Mouse (Mus musculus) midbrain, embryonic 13.5 days (tissue): Measurements from ENCODE around the gene Cd2. TPM values are rescaled to one million over a fixed set of nuclear protein-coding genes. Genes with fewer than 3 reads are reported as not detected.

Source experiments
- ATAC-seq: fragments of 200-750 bp; cut with Nextera tagmentation; 2 replicates; pipeline ENCODE4 v1.8.0; 2017; ENCODE audit warnings: mild to moderate bottlenecking, moderate TSS enrichment, moderate library complexity
- H3K27ac ChIP-seq: fragments of 300-500 bp; sonication (generic); 2 replicates; pipeline ENCODE4 v1.5.1; 2015; ENCODE audit warnings: inconsistent platforms, mild to moderate bottlenecking, moderate library complexity
- H3K27me3 ChIP-seq: fragments of 300-500 bp; sonication (generic); 2 replicates; pipeline ENCODE4 v1.6.1; 2015; ENCODE audit warnings: mild to moderate bottlenecking, inconsistent platforms
- H3K36me3 ChIP-seq: fragments of 300-500 bp; sonication (generic); 2 replicates; pipeline ENCODE4 v1.6.1; 2015; ENCODE audit warnings: mild to moderate bottlenecking, inconsistent platforms
- H3K4me1 ChIP-seq: fragments of 300-500 bp; sonication (generic); replicated peaks from 2 replicates; pipeline ENCODE4 v1.6.1; 2015; ENCODE audit warnings: inconsistent platforms
- H3K4me2 ChIP-seq: fragments of 300-500 bp; sonication (generic); replicated peaks from 2 replicates; pipeline ENCODE4 v1.6.1; 2015; ENCODE audit warnings: moderate library complexity, mild to moderate bottlenecking, inconsistent platforms
- H3K4me3 ChIP-seq: fragments of 300-500 bp; sonication (generic); replicated peaks from 2 replicates; pipeline ENCODE4 v1.5.1; 2015; ENCODE audit warnings: mild to moderate bottlenecking, inconsistent platforms
- H3K9ac ChIP-seq: fragments of 300-500 bp; sonication (generic); replicated peaks from 2 replicates; pipeline ENCODE4 v1.6.1; 2015; ENCODE audit warnings: mild to moderate bottlenecking, inconsistent platforms
- H3K9me3 ChIP-seq: fragments of 300-500 bp; sonication (generic); 2 replicates; pipeline ENCODE4 v1.6.1; 2016; ENCODE audit warnings: mild to moderate bottlenecking, inconsistent platforms
- WGBS: fragments of 180-500 bp; shearing (Covaris S2); methylation state at CpG from one replicate; pipeline ENCODE4 v1.1.7; 2015; 5-methylcytosine and 5-hydroxymethylcytosine counted together
- polyA plus RNA-seq: library from polyadenylated mRNA; unstranded; fragments of >200 nt; fragmentation: Nextera tagmentation; extraction: Ambion mirVana; gene quantifications from 2 replicates; pipeline ENCODE4 v1.2.1, GENCODE M21; 2015

The Cd2 gene
- polyA plus RNA-seq, 1 experiment from 2014 or later = 0.13 TPM

DNA sequence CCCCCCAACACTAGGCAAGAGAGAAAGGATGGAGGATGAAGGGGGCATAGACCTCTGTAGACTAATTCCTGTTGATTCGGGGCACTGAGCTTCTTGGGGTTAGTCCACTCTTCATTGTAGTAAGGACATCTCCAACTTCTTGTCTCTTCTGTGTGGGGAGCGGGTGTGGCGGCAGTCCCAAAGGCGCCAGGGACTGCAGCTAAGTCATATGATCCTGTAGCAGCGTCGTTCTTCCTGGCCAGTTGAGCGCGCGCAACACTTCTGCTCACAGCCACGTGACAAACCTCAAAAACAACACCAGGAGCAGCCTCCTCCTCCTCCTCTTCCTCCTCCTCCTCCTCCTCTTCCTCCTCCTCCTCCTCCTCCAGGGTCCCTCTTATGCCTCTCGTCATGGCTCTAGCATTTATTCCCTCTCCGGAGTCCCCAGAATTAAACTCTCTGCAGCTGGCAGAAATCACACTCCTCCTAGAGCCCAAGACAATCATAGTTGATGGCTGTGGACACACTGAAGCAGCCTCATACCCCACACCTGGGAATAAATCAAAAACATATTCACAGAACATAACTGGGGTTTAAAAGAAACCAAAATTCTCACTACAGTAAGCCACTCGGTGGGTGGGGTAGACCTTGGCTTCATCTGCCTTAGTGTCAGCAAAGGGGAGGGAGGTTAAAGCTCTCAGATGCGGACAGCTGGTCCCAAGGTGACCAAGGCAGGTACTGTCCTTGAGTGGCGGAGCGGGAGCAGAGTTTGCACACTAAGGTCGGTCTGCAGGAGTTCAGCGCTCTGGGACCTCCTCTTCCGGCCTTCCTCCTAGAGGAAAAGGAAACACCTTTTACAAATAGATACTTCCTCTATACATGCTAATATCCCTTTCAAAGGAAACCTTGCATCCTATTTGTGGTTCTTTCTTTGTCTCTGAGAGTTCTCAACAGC, 3.1 kb upstream of the Cd2 start:
- ATAC-seq = no peak

DNA sequence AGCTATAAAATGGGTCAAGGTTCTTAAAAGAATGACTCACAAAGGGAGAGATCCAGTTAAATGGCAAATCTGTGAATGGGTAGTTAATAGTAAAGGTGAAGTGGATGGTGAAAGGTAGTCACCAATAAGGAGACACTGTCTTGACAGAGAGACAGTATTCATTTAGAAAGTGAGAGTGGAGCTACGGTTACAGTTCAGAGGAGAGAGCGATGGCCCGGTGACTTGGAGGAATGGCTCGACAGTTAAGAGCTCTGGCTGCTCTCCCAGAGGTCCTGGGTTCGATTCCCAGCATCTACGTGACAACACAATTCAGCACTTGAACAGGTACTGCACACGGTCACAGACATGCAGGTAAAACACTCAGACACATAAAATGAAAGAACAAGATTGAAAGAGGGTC, 2.3 kb upstream of the Cd2 start:
- H3K4me3 ChIP-seq = no peak overlapping the region
- no peaks in the 10 kb centered on the region for H3K36me3 ChIP-seq
- whole genome bisulfite sequencing = 88% methylated on average over 7 of the region's 7 CpGs
- H3K4me2 ChIP-seq = no peak overlapping the region
- H3K4me1 ChIP-seq = no peaks in the 10 kb centered on the region
- no peaks in the 10 kb centered on the region for H3K9me3 ChIP-seq
- H3K27ac ChIP-seq = no peak overlapping the region
- ATAC-seq = no peak
- H3K9ac ChIP-seq = no peak overlapping the region
- H3K27me3 ChIP-seq = no peaks in the 10 kb centered on the region

More for the DNA sequence above, 3.1 kb upstream of the Cd2 start:
- Histone ChIP-seq H3K4me3 (no peak overlapping the region), H3K4me2 (no peak overlapping the region), H3K27ac (no peak overlapping the region), H3K4me1 (no peaks in the 10 kb centered on the region), H3K9me3 (no peaks in the 10 kb centered on the region), H3K9ac (no peak overlapping the region), H3K27me3 (no peaks in the 10 kb centered on the region), H3K36me3 (no peaks in the 10 kb centered on the region)
- 93% methylated on average over 19 of the region's 19 CpGs for WGBS

DNA sequence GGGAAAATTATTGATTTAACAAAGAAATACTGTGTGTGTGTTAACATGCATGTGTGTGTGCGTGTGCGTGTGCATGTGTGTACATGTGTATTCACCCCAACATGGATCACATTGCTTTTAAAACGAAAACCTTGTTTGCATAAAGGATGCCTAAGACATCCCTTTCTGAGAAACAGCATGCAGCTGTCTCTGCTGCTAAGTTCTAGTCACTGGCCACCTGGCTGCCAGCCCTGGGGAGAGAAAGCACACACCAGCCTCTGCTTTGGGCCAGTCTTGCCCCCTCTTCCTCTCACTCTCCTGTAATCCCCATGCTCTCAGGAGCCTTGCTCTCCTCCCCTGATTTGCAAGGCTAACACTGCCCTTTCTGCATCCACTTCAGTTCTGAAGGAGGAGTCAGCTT, 1.7 kb upstream of the Cd2 start:
- no peak overlapping the region for H3K4me2 ChIP-seq
- no peaks in the 10 kb centered on the region for H3K27me3 ChIP-seq
- no peak overlapping the region for H3K4me3 ChIP-seq
- 86% methylated on average over 3 of the region's 3 CpGs for WGBS
- H3K9me3 ChIP-seq = no peaks in the 10 kb centered on the region
- ATAC-seq = no peak
- no peaks in the 10 kb centered on the region for H3K4me1 ChIP-seq
- no peaks in the 10 kb centered on the region for H3K36me3 ChIP-seq
- no peak overlapping the region for H3K9ac ChIP-seq
- H3K27ac ChIP-seq = no peak overlapping the region

DNA sequence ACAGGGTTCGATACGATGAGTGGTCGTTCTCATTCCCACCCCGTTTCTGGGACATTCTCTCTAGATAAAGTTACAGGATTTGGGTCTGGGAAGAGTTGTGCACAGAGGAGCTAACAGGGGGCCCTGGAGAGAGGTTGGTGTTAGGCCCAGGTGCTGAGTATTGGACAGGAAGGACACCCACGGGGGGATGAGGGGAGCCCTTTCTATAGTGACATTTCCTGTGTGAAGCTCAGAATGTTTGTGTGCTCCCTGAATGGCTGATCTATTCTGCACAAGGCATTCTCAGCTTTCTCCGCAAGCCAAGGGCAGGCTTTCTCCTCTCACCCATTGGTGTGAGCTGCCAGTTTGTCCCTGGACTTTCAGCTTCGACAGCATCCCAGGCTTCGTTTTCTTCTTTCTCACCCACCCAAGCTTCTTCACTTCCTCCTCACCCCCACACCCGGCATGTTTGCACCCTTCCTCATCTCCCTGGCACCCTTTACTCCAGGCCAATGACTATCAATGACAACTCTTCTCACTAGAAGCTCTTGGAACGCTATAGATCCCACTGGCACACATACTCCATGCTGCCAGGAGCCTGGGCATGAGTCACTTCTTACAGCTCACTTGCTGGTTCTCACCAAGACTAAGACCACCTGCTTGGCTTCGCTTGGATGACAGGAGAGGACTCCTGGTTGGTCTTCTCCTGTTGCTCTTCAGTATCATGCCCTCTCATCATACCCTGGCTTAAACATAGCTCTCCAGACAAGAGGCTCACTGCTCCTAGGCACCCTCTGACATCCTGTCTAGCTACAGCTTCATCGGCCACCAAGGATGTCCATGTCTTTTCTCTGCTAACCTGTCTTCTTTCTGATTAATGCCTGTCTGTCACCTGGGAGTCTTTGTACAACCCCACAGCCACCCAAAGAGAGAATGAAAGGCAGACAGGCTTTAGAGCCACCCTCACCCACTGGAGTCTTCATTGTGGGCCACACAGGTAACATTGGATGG, 1.1 kb downstream of the Cd2 start:
- Histone ChIP-seq H3K27ac (no peak overlapping the region), H3K36me3 (no peaks in the 10 kb centered on the region), H3K4me2 (no peak overlapping the region), H3K27me3 (no peaks in the 10 kb centered on the region), H3K4me1 (0 out of 2 replicates have a peak, but pooled peaks cover 6% of the 10 kb centered on the region), H3K9ac (no peak overlapping the region), H3K4me3 (no peak overlapping the region), H3K9me3 (no peaks in the 10 kb centered on the region)
- ATAC-seq = no peak
- WGBS = 93% methylated on average over 12 of the region's 12 CpGs

DNA sequence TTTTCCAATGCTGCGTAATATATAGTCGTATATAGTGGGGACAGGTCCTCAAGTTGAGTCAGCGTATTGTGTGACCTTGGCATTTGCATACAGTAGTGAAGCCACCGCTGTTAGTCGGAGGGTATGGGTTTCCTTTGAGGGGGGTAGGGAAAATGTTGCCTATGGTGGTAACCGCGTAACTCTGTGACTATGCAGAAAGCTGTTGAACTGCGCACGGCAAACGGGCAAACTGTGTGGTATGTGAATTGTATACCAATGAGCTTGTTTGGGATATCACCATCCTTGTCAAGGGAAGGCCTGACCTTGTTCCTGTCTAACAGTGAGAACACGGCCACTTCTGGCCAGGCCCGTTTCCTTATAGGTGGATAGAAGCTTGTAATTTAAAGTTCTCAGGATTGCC, 1.9 kb downstream of the Cd2 start:
- H3K9ac ChIP-seq = no peak overlapping the region
- H3K27ac ChIP-seq = no peak overlapping the region
- ATAC-seq = no peak
- WGBS = 95% methylated on average over 12 of the region's 12 CpGs
- no peak overlapping the region for H3K4me3 ChIP-seq
- H3K4me1 ChIP-seq = peaks cover 12% of the 10 kb centered on the region
- H3K36me3 ChIP-seq = no peaks in the 10 kb centered on the region
- H3K4me2 ChIP-seq = no peak overlapping the region
- no peaks in the 10 kb centered on the region for H3K9me3 ChIP-seq
- H3K27me3 ChIP-seq = no peaks in the 10 kb centered on the region

DNA sequence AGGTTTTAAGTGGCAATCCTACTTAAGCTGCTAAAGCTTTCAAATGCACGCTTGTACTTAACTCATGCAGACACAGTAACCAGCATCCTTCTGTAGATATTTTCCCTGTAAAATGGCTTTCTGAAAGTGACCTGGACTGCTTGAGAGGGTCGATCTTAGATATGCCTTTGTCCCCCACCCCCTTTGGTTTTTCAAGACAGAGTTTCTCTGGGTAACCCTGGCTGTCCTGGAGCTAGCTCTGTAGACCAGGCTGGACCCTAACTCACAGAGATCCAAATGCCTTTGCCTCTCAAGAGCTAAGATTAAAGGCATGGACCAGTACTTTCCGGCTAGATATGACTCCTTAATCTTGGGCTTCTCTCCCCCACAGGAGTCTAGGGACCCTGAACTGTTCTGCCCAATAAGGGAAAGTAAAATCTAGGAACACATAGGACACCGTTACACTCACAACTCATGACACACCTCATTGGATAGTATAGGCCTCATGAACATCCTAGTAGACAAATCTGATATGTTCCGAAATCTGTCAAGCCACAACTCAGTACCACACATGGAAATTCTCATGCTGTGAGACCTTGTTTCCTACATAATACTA, 2.6 kb downstream of the Cd2 start:
- no peaks in the 10 kb centered on the region for H3K36me3 ChIP-seq
- H3K4me1 ChIP-seq = peaks cover 17% of the 10 kb centered on the region
- H3K9me3 ChIP-seq = no peaks in the 10 kb centered on the region
- H3K4me2 ChIP-seq = no peak overlapping the region
- WGBS = 89% methylated on average over 5 of the region's 5 CpGs
- no peak for ATAC-seq
- H3K27me3 ChIP-seq = no peaks in the 10 kb centered on the region
- no peak overlapping the region for H3K9ac ChIP-seq
- no peak overlapping the region for H3K27ac ChIP-seq
- H3K4me3 ChIP-seq = no peak overlapping the region

DNA sequence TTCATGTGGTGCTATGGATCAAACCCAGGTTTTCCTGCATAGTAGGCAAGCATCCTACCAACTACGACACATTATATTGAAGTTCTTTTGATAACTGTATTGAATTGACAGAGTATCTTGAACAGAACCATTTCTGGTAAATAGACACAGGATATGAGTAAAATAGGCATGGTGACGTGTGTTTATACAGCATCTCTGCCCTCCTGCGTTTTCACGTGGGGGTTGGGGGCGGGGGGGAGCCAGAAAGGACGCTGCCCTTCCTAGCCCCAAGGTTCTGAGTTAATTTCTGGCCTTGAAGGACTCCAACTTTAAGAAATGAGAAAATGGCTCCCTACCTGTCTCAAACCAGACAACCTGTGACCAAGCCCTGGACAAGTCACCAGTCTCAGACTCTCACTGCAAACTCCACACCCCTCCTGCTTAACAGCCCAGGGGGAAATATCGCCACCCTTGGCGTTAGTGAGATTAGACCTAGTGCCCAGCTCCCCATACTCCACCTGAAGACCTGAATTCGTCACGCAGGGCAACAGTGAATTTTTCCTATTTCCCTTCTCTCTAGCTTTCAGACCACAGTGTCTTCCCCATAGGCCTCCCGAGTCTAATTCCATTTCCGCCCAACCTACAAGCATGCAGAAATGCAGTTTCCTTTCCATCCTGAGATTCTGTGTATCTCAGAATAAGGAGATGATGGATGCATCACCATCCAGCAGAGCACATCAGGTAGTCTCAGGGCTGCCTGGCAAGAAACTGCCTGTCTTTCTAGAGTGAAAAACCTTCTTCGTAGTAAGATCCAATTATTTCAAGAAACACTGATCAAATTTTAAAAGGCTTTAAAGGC, 3.7 kb downstream of the Cd2 start:
- H3K4me3 ChIP-seq = no peak overlapping the region
- WGBS = 95% methylated on average over 13 of the region's 13 CpGs

DNA sequence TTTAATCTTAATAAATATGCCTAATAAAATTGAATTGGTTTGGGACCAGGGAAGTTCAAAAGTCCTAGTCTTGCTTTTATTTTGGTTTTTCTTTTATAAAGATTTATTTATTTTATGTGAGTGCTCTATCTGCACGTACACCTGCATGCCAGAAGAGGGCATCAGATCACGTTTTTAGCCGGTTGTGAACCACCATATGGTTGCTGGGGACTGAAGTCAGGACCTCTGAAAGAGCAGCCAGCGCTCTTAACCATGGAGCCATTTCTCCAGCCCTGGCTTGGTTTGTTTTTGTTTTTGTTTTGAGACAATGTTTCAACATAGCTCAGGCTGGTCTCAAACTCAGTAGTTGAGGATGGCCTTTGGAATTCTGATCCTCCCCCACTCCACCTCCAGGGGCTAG, 4.3 kb downstream of the Cd2 start:
- Histone ChIP-seq H3K4me2 (no peak overlapping the region), H3K36me3 (no peaks in the 10 kb centered on the region), H3K4me1 (peaks cover 17% of the 10 kb centered on the region), H3K4me3 (no peak overlapping the region), H3K9ac (no peak overlapping the region), H3K9me3 (no peaks in the 10 kb centered on the region), H3K27me3 (no peaks in the 10 kb centered on the region), H3K27ac (no peak overlapping the region)
- no peak for ATAC-seq
- 81% methylated on average over 4 of the region's 4 CpGs for WGBS

More for the DNA sequence above, 3.7 kb downstream of the Cd2 start:
- ATAC-seq = no peak
- no peaks in the 10 kb centered on the region for H3K36me3 ChIP-seq
- H3K27ac ChIP-seq = no peak overlapping the region
- no peaks in the 10 kb centered on the region for H3K9me3 ChIP-seq
- no peaks in the 10 kb centered on the region for H3K27me3 ChIP-seq
- no peak overlapping the region for H3K9ac ChIP-seq
- peaks cover 17% of the 10 kb centered on the region for H3K4me1 ChIP-seq
- H3K4me2 ChIP-seq = no peak overlapping the region

DNA sequence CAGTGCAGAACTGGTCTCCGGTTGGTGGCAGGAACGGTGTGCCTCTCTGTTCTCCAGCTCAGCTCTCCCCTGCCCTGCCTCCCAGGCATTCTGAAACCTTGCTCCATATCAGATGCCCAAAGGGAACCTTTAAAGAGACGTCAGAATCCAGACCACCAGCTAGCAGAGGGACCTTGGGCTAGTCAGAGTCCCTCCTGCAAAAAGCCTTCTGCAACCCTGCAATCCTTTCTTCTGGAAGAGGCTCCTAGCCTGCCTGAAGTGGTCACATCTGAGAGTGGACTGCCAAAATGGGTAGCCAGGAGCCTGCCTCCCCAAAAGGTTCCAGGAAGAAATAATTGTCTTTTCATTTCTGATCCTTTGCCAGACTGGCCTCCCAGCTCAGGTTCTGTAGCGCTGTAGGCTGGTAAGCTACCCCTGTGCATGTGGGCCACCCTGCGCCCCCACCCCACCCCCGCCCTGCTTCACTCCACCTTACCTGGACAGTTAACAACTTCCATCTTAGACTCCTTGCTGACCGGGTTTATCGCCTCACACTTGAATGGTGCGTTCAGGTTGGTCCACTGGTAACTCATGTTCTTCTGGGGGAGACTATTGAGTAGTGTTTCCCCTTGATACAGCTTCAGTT, 5.1 kb downstream of the Cd2 start:
- H3K4me1 ChIP-seq = peaks cover 17% of the 10 kb centered on the region
- 91% methylated on average over 9 of the region's 9 CpGs for WGBS
- no peaks in the 10 kb centered on the region for H3K9me3 ChIP-seq
- H3K4me2 ChIP-seq = no peak overlapping the region
- H3K27me3 ChIP-seq = no peaks in the 10 kb centered on the region
- H3K4me3 ChIP-seq = no peak overlapping the region
- H3K36me3 ChIP-seq = no peaks in the 10 kb centered on the region
- H3K9ac ChIP-seq = no peak overlapping the region
- ATAC-seq = no peak
- H3K27ac ChIP-seq = no peak overlapping the region

DNA sequence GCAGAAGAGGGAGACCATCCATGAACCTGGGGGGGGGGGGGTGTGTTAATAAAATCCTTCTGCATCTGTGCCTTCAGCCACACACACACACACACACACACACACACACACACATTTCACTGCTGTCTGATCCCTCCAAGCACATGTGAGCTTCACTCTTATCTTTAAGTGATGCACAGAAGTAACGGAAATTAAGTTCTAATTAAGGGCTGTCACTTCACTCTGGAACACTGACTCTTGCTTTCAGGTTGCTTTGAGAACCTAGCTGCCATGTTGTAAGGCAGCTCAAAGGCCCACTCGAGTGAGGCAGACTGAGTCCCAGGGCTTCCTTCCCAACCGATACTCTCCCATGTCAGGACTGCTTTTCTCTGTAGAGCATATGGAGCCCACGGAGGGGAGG, 5.9 kb downstream of the Cd2 start:
- no peak overlapping the region for H3K4me3 ChIP-seq
- no peaks in the 10 kb centered on the region for H3K9me3 ChIP-seq
- H3K9ac ChIP-seq = no peak overlapping the region
- H3K36me3 ChIP-seq = no peaks in the 10 kb centered on the region
- H3K27ac ChIP-seq = no peak overlapping the region
- H3K4me1 ChIP-seq = peaks cover 22% of the 10 kb centered on the region
- no peaks in the 10 kb centered on the region for H3K27me3 ChIP-seq
- ATAC-seq = no peak
- H3K4me2 ChIP-seq = no peak overlapping the region
- 66% methylated on average over 4 of the region's 4 CpGs for WGBS
